Mouse (Mus musculus) olfactory bulb, adult 2 months (tissue): ENCODE data around the gene Prim2. TPM values are rescaled to one million over a fixed set of nuclear protein-coding genes. Genes with fewer than 3 reads are reported as not detected.

Source experiments
- H3K27ac ChIP-seq: fragments of 200-500 bp; 2 replicates; pipeline ENCODE4 v1.5.1; 2012; ENCODE audit warnings: low read depth, low read length; ENCODE audit not compliant: insufficient read depth
- H3K4me1 ChIP-seq: fragments of 200-500 bp; 2 replicates; pipeline ENCODE4 v1.6.1; 2012; ENCODE audit warnings: low read length; ENCODE audit not compliant: control insufficient read depth, insufficient read depth
- H3K4me3 ChIP-seq: fragments of 200-500 bp; 2 replicates; pipeline ENCODE4 v1.5.1; 2012; ENCODE audit warnings: mild to moderate bottlenecking, low read depth, low read length, moderate library complexity; ENCODE audit not compliant: insufficient read depth
- CTCF ChIP-seq: fragments of 200-500 bp; IDR thresholded peaks from 2 replicates; pipeline ENCODE4 v1.5.1; 2012; ENCODE audit warnings: low read depth, mild to moderate bottlenecking, low read length, moderate library complexity; ENCODE audit not compliant: insufficient read depth
- POLR2A ChIP-seq: fragments of 200-500 bp; IDR thresholded peaks from 2 replicates; pipeline ENCODE4 v1.6.1; 2012; ENCODE audit warnings: mild to moderate bottlenecking, low read depth, low read length, moderate library complexity; ENCODE audit not compliant: insufficient read depth
- WGBS: fragments of 180-500 bp; shearing (Covaris S2); methylation state at CpG from one replicate; pipeline ENCODE4 v1.1.7; 2018; 5-methylcytosine and 5-hydroxymethylcytosine counted together
- polyA plus RNA-seq: library from polyadenylated mRNA; stranded (reverse); fragments of >200 nt; gene quantifications from 2 replicates; pipeline ENCODE4 v1.2.4, GENCODE M21; 2012; ENCODE audit warnings: low replicate concordance; ENCODE audit not compliant: missing spikeins, insufficient read depth, insufficient read length

Gene Prim2
- polyA plus RNA-seq, 1 experiment: not detected

DNA sequence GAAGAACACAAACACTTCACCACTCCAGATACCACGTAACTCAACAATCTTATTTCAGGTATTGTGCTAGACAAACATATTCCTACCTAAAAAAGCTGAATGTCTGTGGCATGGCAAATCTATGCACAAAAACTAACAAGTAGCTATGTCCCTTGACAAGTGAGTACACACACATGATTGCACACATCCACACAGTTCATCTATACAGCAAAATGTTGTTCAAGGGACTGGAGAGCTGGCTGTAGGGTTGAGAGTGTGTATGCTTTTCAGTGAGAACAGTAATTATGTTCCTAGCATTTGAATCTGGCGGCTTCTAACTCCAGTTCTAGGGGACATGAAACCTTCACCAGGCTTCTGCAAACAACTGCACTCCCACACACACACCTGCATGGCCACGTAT lies 69.9 kb downstream of the Prim2 start:
- no peak for TF ChIP-seq POLR2A
- 81% methylated on average over 3 of the region's 3 CpGs for WGBS
- Histone ChIP-seq H3K4me3 (no peak overlapping the region), H3K27ac (no peak overlapping the region), H3K4me1 (no peaks in the 10 kb centered on the region)

DNA sequence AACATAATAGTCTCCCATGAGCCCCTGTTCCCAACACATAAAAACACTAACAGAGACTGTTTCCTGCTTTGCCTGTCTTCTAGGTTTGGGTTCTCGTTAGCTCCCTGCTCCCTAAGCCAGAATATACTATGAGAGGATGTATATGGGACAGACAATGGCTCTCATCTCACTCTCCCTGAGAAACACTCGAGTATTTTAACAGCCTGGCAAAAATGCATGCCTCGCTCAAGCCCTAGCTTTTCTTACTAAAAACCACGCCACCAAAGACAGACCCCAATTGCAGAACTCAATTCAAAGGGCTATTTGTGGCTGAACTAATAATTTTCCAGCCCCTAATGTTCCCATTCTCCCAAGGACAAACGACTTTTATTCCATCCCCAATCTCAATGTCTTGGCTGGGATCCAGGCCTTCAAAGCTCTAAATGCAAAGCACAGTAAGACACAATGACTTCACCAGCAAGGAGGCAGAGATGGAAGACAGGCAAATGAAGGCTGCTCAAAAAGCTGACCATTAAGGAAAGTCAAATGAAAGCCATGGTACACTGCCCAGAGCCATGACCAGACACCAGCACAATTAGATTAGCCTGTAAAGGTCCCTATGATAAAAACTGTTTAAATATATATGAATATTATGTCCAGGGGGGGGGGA lies 70.5 kb downstream of the Prim2 start:
- TF ChIP-seq POLR2A (no peak), CTCF (no peak)
- 49% methylated on average over 5 of the region's 5 CpGs for WGBS
- Histone ChIP-seq H3K4me1 (no peaks in the 10 kb centered on the region), H3K4me3 (no peak overlapping the region), H3K27ac (no peak overlapping the region)

DNA sequence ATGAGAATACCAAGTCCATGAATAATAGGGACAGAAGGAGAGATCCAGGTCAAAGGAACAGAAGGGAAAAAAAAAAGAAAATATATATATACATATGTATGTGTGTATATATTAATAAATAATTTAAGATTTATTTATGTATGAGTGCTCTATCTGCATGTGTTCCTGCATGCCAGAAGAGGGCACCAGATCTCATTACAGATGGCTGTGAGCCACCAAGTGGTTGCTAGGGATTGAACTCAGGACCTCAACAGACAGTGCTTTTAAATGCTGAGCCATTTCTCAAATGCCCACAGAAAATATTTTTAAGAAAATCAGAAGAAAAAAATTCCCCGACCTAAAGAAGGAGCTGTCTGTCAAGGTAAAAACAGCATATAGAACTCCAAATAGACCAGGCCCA lies 72.6 kb downstream of the Prim2 start:
- Histone ChIP-seq H3K27ac (no peak overlapping the region), H3K4me3 (no peak overlapping the region), H3K4me1 (no peaks in the 10 kb centered on the region)
- 97% methylated on average over 1 of the region's 1 CpGs for WGBS
- TF ChIP-seq POLR2A: no peak
- no peak for TF ChIP-seq CTCF

DNA sequence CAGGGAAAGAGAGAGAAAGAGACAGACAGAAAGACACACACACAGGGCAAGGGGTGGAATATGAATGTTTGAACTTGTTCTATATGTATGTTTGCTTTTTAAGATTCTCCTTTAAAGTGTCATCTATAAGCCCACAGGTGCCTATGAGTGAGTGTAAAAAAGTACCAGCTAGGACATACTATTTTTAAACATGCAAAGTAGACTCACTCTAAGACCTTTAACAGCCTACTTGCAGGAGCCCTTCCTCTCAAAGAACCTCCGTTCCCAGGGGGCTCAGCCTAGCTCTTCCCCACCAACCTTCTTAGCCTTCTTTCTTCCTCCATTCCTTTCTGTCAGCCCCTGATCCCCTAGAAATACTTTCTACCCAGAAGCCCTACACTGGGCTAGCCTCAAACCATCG lies 73.7 kb downstream of the Prim2 start:
- Histone ChIP-seq H3K4me3 (no peak overlapping the region), H3K4me1 (peaks cover 2% of the 10 kb centered on the region), H3K27ac (no peak overlapping the region)
- TF ChIP-seq POLR2A: no peak
- TF ChIP-seq CTCF: no peak
- WGBS: 90% methylated on average over 2 of the region's 2 CpGs

DNA sequence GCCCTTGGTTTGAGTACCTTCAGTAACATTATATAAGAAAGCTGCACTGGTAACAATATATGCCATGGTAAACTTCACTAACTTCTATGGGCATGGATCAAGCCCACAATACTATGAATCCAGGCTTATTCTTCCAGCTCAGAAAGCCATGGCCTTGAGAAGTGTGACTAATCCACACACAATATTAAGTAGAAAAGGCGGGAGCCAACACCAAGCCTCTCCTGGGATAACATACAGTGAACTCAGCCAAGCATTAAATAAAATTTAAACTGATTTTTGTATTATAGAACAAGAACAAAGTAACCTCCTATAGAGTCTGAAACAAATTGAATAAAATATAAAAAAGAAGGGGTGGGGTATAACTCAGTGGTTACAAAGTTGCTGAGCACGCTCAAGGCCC lies 74.6 kb downstream of the Prim2 start:
- no peak overlapping the region for H3K27ac ChIP-seq
- no peak overlapping the region for H3K4me3 ChIP-seq
- H3K4me1 ChIP-seq: peaks cover 2% of the 10 kb centered on the region
- TF ChIP-seq POLR2A: no peak
- TF ChIP-seq CTCF: no peak
- 94% methylated on average over 2 of the region's 2 CpGs for WGBS

DNA sequence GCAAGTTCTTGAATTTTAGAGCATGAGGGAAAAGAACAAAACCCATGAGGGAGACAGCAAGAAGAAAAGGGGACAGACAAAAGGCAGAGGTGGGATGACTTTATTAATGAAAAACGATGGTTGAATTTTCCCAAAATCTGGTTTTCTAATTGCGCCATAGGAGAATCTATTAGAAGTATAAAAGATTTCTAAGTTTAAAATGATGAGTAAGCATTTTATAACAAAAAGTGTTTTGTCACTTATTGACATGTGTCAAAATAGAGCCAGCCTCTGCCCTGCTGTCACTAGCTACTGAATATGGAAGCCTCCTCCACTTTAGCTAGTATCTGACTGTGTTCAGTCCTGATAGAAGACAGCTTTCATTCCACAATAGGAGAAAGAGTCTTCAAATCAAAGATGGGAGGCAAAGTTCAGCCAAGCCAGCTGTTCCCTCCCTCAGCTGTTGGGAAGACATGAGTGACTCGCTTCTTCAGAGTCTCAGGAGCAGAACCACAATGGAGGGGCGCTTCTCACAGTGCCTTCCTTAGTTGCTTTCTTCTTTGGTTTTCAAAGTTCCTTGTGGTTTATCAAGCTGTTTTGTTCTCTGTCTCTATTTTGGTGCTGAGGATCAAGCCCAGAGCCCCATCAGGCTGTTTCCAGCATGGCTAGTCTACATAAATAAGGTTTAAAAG lies 75.7 kb downstream of the Prim2 start:
- Histone ChIP-seq H3K27ac (no peak overlapping the region), H3K4me1 (peaks cover 2% of the 10 kb centered on the region), H3K4me3 (no peak overlapping the region)
- TF ChIP-seq CTCF (no peak), POLR2A (no peak)
- whole genome bisulfite sequencing: 94% methylated on average over 4 of the region's 4 CpGs

DNA sequence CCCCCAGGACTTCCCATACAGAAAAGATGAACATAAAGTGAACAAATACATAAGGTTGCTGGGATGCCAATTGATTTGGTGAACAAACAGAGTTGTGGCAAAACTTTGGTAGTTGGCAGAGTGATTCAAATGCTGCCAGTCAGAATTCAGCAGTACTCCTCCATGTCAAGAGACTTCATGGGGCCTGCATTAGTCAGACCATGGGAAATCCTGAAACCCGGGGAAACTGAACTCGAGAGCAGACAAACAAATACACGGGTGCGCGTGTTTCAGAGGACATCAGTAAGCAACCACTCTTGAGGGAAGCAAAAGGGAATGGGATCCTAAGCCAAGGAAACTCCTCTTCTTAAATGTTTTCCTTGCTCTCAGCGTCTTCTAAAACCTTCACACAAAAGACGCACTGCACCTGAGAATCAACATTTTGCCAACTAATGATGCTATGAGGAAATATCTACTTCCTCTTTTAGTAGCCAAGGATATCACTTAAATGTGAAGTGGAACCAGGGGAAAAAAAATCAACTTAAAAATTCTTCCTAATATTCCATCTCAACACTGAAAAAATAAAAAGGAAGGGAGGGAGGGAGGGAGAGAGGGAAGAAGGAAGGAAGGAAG lies 77.5 kb downstream of the Prim2 start:
- Histone ChIP-seq H3K4me3 (no peak overlapping the region), H3K4me1 (peaks cover 2% of the 10 kb centered on the region), H3K27ac (no peak overlapping the region)
- TF ChIP-seq CTCF (no peak), POLR2A (no peak)
- WGBS: 93% methylated on average over 7 of the region's 7 CpGs

DNA sequence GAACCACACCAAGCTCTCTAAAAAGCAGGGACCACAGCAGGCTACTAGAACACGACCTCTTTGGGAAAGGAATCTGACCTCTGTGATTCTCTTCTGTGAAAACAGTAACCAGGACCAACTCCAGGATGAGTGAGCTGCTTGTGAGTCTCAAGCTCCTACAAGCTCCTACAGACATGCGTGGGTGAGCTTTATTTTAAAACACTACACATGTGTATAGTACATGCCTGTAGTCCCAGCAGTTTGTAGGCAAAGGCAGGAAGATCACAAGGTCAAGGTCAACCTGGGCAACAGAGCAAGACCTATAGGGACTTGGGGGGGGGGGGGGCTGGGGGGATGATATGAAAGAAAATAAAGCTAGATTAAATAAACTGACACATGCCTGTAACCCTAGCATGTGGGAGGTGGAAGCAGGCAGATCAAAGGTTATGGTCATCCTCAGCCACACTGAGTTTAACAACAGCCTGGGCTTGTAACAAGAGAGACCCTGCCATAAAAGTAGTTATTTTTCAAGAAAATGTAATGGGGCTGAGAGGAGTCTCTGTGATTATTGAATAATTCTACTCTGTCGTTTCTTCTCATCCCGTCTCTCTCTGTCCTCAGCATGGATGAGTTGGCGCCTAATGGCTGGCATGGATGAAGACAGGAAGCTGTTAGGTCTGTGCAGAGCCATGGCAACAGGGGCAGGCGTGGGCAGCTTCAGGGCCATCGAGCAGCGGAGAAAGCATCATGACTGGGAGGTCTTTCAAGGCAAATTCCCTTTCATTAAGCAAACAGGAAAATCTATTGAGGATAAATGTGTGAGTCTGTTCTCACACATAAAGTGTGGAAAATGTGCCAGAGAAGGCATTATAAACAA lies 78.8 kb downstream of the Prim2 start:
- TF ChIP-seq POLR2A (no peak), CTCF (no peak)
- H3K4me1 ChIP-seq: peaks cover 2% of the 10 kb centered on the region
- H3K4me3 ChIP-seq: no peak overlapping the region
- 61% methylated on average over 8 of the region's 8 CpGs for WGBS
- no peak overlapping the region for H3K27ac ChIP-seq

DNA sequence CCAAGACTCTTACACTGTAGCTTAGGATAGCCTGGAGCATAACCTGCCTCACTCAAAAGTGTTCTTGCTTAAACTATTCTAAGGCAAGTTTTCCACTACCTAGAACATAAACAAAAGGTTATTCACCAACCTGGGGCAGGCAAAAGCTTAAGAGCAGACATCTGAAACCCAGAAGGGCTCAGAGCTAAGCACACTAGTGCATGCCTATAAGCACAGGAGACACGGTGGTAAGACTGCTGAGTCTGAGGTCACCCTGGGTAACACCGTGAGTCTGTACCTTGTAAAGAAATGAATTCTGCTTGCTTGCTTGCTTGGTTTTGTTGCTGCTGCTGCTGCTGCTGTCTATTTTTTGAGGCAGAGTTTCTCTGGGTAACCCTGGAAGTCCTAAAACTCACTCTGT lies 80.1 kb downstream of the Prim2 start:
- H3K4me3 ChIP-seq: no peak overlapping the region
- no peak for TF ChIP-seq POLR2A
- no peak for TF ChIP-seq CTCF
- 76% methylated on average over 2 of the region's 2 CpGs for WGBS
- H3K4me1 ChIP-seq: peaks cover 2% of the 10 kb centered on the region
- no peak overlapping the region for H3K27ac ChIP-seq

DNA sequence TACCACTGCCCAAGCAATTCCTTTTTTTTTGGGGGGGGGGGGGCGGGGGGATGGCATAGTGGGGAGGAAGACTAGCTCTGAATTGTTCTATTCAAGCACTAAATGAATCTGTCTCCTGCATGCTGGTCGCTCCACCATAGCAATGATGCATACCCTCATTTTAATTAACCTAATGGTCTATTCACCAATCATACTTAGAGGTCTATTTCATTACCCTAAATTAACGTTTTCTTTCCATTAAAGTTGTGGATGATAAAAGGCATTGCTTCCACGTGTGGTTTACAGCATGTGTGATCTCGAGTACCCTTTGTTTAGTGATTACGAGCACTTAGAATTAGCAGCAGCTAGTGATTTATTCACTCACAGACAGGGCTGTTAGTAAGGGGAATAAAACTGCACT lies 81.0 kb downstream of the Prim2 start:
- Histone ChIP-seq H3K4me3 (no peak overlapping the region), H3K27ac (no peak overlapping the region), H3K4me1 (peaks cover 2% of the 10 kb centered on the region)
- TF ChIP-seq CTCF: no peak
- TF ChIP-seq POLR2A: no peak
- WGBS: 53% methylated on average over 6 of the region's 6 CpGs
